Mouse (Mus musculus) testis, adult 2 months (tissue): Measurements from ENCODE around the gene Castor2.

Source experiments
- CTCF ChIP-seq: fragments of 200-500 bp; IDR thresholded peaks from 2 replicates; pipeline ENCODE4 v1.5.1; 2012; ENCODE audit warnings: low read depth, mild to moderate bottlenecking, inconsistent platforms, low read length, moderate library complexity; ENCODE audit not compliant: control insufficient read depth, insufficient read depth, insufficient replicate concordance
- POLR2A ChIP-seq: fragments of 200-500 bp; IDR thresholded peaks from 2 replicates; pipeline ENCODE4 v1.6.1; 2012; ENCODE audit warnings: low read depth, mild to moderate bottlenecking, inconsistent platforms, low read length, moderate library complexity; ENCODE audit not compliant: control insufficient read depth

- TF ChIP-seq POLR2A (no peak), CTCF (peak; percentile 94)
Observed at GRCm38 (mm10) chr5:134186961-134187731, 87.6 kb downstream of the Castor2 start.
